ENCODE assay signal across 9 mouse cellular contexts in the genomic region with DNA sequence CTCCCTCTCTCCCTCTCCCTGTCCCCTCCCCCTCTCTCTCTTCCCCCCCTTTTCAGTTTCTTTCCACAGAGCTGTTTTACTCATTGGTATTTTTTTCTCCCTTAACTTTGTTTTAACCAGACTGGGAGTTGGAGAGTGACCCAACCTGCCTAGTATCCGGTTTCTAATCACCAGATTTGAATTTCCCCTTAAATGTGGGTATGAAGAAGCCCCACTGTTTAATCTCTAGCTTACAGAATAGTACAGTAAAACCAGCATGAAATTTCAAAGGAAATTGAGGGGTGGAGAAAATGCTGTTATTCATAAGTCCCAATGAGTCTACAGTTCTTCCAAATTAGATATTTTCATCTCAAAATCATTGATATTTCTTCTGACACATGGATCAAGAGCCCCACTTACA.
DNase-seq lines count a peak whose midpoint lies in the region; ATAC-seq and TF ChIP-seq lines count a peak whose summit lies in the region.
"Had no signal": no experiment of that assay in that cellular context is flagged by ENCODE, and none has a peak within 500 bp of the region (broad histone marks: within the 10 kb centered on the region; RNA-seq: fewer than 3 reads in every experiment).

No protein-coding gene starts in this region.

- H3K9me3 ChIP-seq in forebrain, embryonic 10.5 days: no peaks in the 10 kb centered on the region
- H3K9me3 ChIP-seq in forebrain, postnatal 0 days (ENCODE audit: low read length): no peaks in the 10 kb centered on the region
- H3K9me3 ChIP-seq in lung, embryonic 15.5 days: no peaks in the 10 kb centered on the region
- no peaks in the 10 kb centered on the region for H3K9me3 ChIP-seq in hindbrain, embryonic 14.5 days (ENCODE audit: control insufficient read depth, low read length)
- no peaks in the 10 kb centered on the region for H3K9me3 ChIP-seq in midbrain, embryonic 14.5 days (ENCODE audit: control insufficient read depth, low read length)

- no peak for DNase-seq in forebrain, embryonic 10.5 days (ENCODE audit: extremely low spot score, low spot score)
- no peak for DNase-seq in forebrain, postnatal 0 days
- no peak for DNase-seq in lung, postnatal 10 days
- no peak for DNase-seq in hindbrain, embryonic 14.5 days (ENCODE audit: low spot score)
- DNase-seq in midbrain, embryonic 14.5 days: no peak
- no peak for DNase-seq in frontal cortex, postnatal 14 days (ENCODE audit: low spot score in 2 of 2)
- DNase-seq in urinary bladder, postnatal 14 days (ENCODE audit: low spot score): no peak
- DNase-seq: spleen, adult 18-20 months had no signal

- H3K36me3 ChIP-seq in forebrain, embryonic 10.5 days (replicated peaks): peaks cover 57% of the 10 kb centered on the region
- H3K36me3 ChIP-seq in forebrain, postnatal 0 days (ENCODE audit: insufficient read depth): peaks cover 16% of the 10 kb centered on the region
- peaks cover 12% of the 10 kb centered on the region for H3K36me3 ChIP-seq in lung, embryonic 15.5 days
- H3K36me3 ChIP-seq in hindbrain, embryonic 14.5 days (replicated peaks; ENCODE audit: control insufficient read depth, insufficient read depth): peaks cover 33% of the 10 kb centered on the region
- H3K36me3 ChIP-seq in midbrain, embryonic 14.5 days (ENCODE audit: control insufficient read depth, insufficient read depth, low read length): peaks cover 23% of the 10 kb centered on the region

- WGBS in forebrain, embryonic 10.5 days: 82% methylated on average over 1 of the region's 1 CpGs
- WGBS in forebrain, postnatal 0 days: 46% methylated on average over 1 of the region's 1 CpGs
- 46% methylated on average over 1 of the region's 1 CpGs for WGBS in lung, embryonic 15.5 days
- 74% methylated on average over 1 of the region's 1 CpGs for WGBS in hindbrain, embryonic 14.5 days
- WGBS in midbrain, embryonic 14.5 days: 60% methylated on average over 1 of the region's 1 CpGs

- H3K27ac ChIP-seq in forebrain, embryonic 10.5 days: peak overlapping the region; percentile 94
- H3K27ac ChIP-seq in forebrain, postnatal 0 days (ENCODE audit: low read depth, low read length): no peak overlapping the region
- peak overlapping the region; percentile 48; the same call in 1 of the 2 replicates for H3K27ac ChIP-seq in lung, embryonic 15.5 days
- H3K27ac ChIP-seq in hindbrain, embryonic 14.5 days: no peak overlapping the region
- H3K27ac ChIP-seq in midbrain, embryonic 14.5 days (replicated peaks; ENCODE audit: low read depth, low read length): no peak overlapping the region

- no peaks in the 10 kb centered on the region for H3K27me3 ChIP-seq in forebrain, embryonic 10.5 days (ENCODE audit: poor library complexity, severe bottlenecking)
- no peaks in the 10 kb centered on the region for H3K27me3 ChIP-seq in forebrain, postnatal 0 days (ENCODE audit: insufficient read depth, low read length)
- no peaks in the 10 kb centered on the region for H3K27me3 ChIP-seq in lung, embryonic 15.5 days
- H3K27me3 ChIP-seq in hindbrain, embryonic 14.5 days (ENCODE audit: control insufficient read depth, insufficient read depth, low read length): no peaks in the 10 kb centered on the region
- no peaks in the 10 kb centered on the region for H3K27me3 ChIP-seq in midbrain, embryonic 14.5 days (ENCODE audit: control insufficient read depth, insufficient read depth, low read length)

- peaks cover 65% of the 10 kb centered on the region for H3K4me1 ChIP-seq in forebrain, embryonic 10.5 days
- peaks cover 13% of the 10 kb centered on the region for H3K4me1 ChIP-seq in forebrain, postnatal 0 days (ENCODE audit: insufficient read depth)
- peaks cover 77% of the 10 kb centered on the region for H3K4me1 ChIP-seq in lung, embryonic 15.5 days
- H3K4me1 ChIP-seq in hindbrain, embryonic 14.5 days (replicated peaks; ENCODE audit: control insufficient read depth, insufficient read depth, low read length): peaks cover 33% of the 10 kb centered on the region
- H3K4me1 ChIP-seq in midbrain, embryonic 14.5 days (ENCODE audit: control insufficient read depth, insufficient read depth, low read length): peaks cover 27% of the 10 kb centered on the region

- ATAC-seq in forebrain, postnatal 0 days: no peak
- ATAC-seq in lung, embryonic 15.5 days (ENCODE audit: borderline replicate concordance, extremely low read depth, low FRiP score, low TSS enrichment): no peak
- ATAC-seq in hindbrain, embryonic 14.5 days (ENCODE audit: low FRiP score): no peak
- no peak for ATAC-seq in midbrain, embryonic 14.5 days (ENCODE audit: low FRiP score, low TSS enrichment)

- H3K4me2 ChIP-seq in forebrain, postnatal 0 days (ENCODE audit: low read depth): no peak overlapping the region
- peak overlapping the region; percentile 74 for H3K4me2 ChIP-seq in lung, embryonic 15.5 days
- peak overlapping the region; percentile 12; the same call in 1 of the 2 replicates for H3K4me2 ChIP-seq in hindbrain, embryonic 14.5 days (replicated peaks)
- H3K4me2 ChIP-seq in midbrain, embryonic 14.5 days (ENCODE audit: low read length): peak overlapping the region; percentile 62; the same call in 1 of the 2 replicates

- TF ChIP-seq CTCF in forebrain, postnatal 0 days (IDR thresholded peaks at IDR 0.05; ENCODE audit: low read depth): no peak

- H3K9ac ChIP-seq in forebrain, postnatal 0 days: no peak overlapping the region
- no peak overlapping the region for H3K9ac ChIP-seq in lung, embryonic 15.5 days
- H3K9ac ChIP-seq in hindbrain, embryonic 14.5 days: no peak overlapping the region
- no peak overlapping the region for H3K9ac ChIP-seq in midbrain, embryonic 14.5 days (replicated peaks; ENCODE audit: low read length)

- peak overlapping the region; percentile 59 for H3K4me3 ChIP-seq in forebrain, embryonic 10.5 days
- no peak overlapping the region for H3K4me3 ChIP-seq in forebrain, postnatal 0 days (ENCODE audit: low read depth, low read length)
- peak overlapping the region; percentile 55 for H3K4me3 ChIP-seq in lung, embryonic 15.5 days
- H3K4me3 ChIP-seq in hindbrain, embryonic 14.5 days (replicated peaks; ENCODE audit: low read length): no peak overlapping the region
- 0 out of 2 replicates have a peak overlapping the region, but pooled peaks have one; percentile 2 for H3K4me3 ChIP-seq in midbrain, embryonic 14.5 days (replicated peaks; ENCODE audit: low read depth, low read length)

Comparison
In these comparisons a context has a peak if more than half of its experiments do, and no peak if none do; other contexts are left out.
1. H3K27ac ChIP-seq: peak in forebrain, embryonic 10.5 days (single experiment) and lung, embryonic 15.5 days (single experiment); none in forebrain, postnatal 0 days (single experiment), hindbrain, embryonic 14.5 days (single experiment) and midbrain, embryonic 14.5 days (single experiment).
2. H3K4me3 ChIP-seq: peak in forebrain, embryonic 10.5 days (single experiment), lung, embryonic 15.5 days (single experiment) and midbrain, embryonic 14.5 days (single experiment); none in forebrain, postnatal 0 days (single experiment) and hindbrain, embryonic 14.5 days (single experiment).